Mouse (Mus musculus): ENCODE measurements around the gene Skp1a. TPM values are rescaled to one million over a fixed set of nuclear protein-coding genes. Genes with fewer than 3 reads are reported as not detected.

Gene Skp1a
- 298 TPM for polyA plus RNA-seq (2017; shearing (Covaris generic))

DNA sequence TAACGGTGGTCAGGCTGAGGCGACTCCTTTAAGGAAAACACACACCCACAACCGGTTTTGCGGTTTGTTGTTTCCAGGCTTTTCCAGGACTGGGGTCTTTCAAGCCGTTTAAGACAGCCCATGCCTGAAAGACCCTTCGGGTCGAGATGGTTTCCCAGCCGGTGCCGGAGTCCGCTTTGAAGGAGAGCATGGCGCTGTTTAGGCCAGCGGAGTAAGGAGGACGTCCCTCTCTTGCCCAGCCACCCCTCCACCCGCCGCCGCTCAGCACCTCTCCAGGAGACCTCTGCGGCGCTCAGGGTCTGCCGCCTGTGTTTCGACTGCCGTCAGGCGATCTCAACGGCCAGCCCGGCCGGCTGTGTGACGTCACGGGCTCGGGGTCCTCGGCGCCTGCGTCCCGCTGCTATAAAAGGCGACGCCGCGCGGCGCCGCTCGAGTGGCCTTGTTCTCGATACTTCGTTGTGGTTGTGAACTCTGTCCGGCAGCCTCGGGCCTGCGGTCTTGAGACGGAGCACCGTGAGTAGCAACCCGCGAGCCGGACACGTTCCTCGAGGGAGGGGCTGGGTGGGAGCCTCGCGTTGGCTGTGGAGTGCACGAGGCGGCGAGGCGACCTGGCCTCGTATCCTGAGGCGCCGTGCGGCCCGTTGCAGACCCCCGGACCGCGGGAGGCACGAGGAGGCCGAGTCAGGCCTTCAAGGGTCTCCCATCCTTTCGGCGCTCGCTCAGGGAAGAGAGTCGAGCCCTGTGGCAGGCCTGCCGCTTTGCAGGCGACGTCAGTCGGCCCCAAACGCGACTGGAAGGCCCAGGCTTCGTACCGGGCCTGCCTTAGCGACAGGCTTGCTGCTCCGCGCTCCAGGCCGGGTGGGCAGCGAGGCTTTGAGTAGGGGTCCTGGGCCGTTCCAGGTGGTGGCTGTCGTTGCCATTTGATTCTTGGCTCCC, at the start of gene Skp1a:
Gene Skp1a, plus strand, starts transcription at position 390 of the 936 bp plus-strand sequence.

DNA sequence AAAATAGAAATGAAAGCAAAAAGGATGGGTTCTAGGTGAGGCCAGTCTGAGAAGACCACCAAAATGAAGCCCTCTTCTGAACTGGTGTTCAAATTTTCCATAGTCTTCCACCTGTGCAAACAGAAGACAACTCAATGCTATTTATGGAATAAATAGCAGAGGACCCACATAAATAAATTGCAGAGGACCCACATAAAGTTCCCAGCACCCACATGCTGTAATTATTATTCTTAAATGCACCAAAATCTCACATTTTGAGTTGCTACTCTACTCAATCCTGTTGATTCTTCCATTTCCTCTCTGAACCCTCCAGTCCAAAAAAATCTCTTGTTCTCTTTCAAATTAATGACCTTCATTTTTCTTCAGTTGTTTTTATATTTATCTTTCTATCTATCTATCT, 17.9 kb upstream of the Skp1a start, which contains the start of gene Olfr1371:
Gene Olfr1371, minus strand, starts transcription at position 101 of the 400 bp plus-strand sequence.

DNA sequence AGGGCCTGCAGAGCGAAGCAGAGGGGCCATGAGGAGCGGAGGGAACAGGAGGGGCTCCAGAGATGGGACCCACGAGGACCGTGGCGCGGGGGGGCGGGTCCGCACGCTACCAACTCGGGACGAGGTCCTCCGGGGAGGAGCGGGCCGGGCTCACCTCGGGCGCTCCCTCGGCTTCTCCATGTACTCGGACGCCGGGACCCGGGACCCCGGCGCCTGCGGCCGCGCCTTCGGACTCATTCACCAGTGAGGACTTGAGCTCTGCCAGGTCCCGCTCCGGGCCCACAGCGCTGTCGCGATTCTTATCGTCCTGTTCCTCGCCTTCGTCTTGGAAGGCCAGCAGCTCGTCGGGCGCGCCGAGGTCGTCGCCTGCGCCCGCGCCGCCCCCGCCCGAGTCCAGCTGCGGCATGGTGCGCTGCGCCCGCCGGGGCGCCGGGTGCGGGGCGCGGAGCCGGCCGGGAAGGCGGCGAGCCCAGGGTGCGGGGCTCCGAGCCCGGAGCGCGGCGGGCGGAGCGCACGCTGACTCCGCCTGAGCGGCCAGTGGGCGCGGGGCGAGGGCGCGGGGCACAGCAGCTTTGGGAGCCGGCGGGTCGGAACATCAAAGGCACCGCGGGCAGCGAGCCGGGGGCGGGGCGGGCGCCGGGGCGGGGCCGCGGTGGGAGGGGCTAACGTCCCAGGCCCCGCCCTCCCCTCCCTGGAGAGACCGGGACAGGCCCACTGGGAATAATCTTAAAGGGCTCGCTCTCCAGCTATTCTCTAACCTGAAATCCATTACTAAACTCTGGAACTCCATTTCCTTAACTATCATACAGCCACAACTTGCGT, 51.2 kb downstream of the Skp1a start, which contains the start of gene Tcf7:
Gene Tcf7, minus strand, starts transcription at position 241 of the 822 bp plus-strand sequence.

Other genes starting within 250 kb of the Skp1a start
- 275 TPM for gene Ube2b, start 231.2 kb upstream of the Skp1a start, polyA plus RNA-seq (2017; shearing (Covaris generic))
- gene Cdkl3, start 227.8 kb upstream of the Skp1a start, polyA plus RNA-seq (2017; shearing (Covaris generic)) = 5.5 TPM
- 120 TPM for gene Ppp2ca, start 133.3 kb upstream of the Skp1a start, polyA plus RNA-seq (2017; shearing (Covaris generic))
- gene Olfr1373, start 86.5 kb upstream of the Skp1a start, polyA plus RNA-seq (2017; shearing (Covaris generic)) = not detected
- gene Olfr1371, start 18.0 kb upstream of the Skp1a start, polyA plus RNA-seq (2017; shearing (Covaris generic)) = not detected
- 762 TPM for gene Tcf7, start 51.0 kb downstream of the Skp1a start, polyA plus RNA-seq (2017; shearing (Covaris generic))
- gene Vdac1, start 128.9 kb downstream of the Skp1a start, polyA plus RNA-seq (2017; shearing (Covaris generic)) = 94.6 TPM
- 86.0 TPM for gene 9530068E07Rik, start 164.4 kb downstream of the Skp1a start, polyA plus RNA-seq (2017; shearing (Covaris generic))